Mouse (Mus musculus): Measurements from ENCODE around the gene Osbpl6.

GRCm38 (mm10) chr2:76368861-76369660, 37.2 kb upstream of the Osbpl6 start:
- no peak for TF ChIP-seq CTCF (IDR thresholded peaks at IDR 0.05; ENCODE audit: insufficient read depth, low read length)
- no peak for TF ChIP-seq POLR2A (IDR thresholded peaks at IDR 0.05; ENCODE audit: borderline replicate concordance, extremely low read depth, low read depth, low read length)
